Mouse (Mus musculus) embryo, embryonic 11 days (tissue): ENCODE data around the gene Olfr967.
"Not testable (repeated sequence)": the region's sequence is repeated elsewhere in the genome, so short reads cannot be mapped to it uniquely, and the experiment has no call there.

Experiments
- DNase-seq: peaks from one replicate; pipeline ENCODE4 v3.0.0-alpha.2; 2015

The Olfr967 gene

GRCm38 (mm10) chr9:39745949-39746348, at the start of gene Olfr967:
Olfr967 (plus strand) TSS chr9:39746249.
- no peak for DNase-seq

GRCm38 (mm10) chr9:39701123-39701522, 44.9 kb upstream of the Olfr967 start:
- DNase-seq = not testable (repeated sequence)

- DNase-seq = no peak
Measured at GRCm38 (mm10) chr9:39707017-39707416, 39.0 kb upstream of the Olfr967 start, which contains the start of gene Olfr149. Olfr149 (minus strand) TSS chr9:39707117.

GRCm38 (mm10) chr9:39708958-39709357, 37.1 kb upstream of the Olfr967 start:
- no peak for DNase-seq

- no peak for DNase-seq
Measured at GRCm38 (mm10) chr9:39711053-39711452, 35.0 kb upstream of the Olfr967 start, which contains the start of gene Olfr965. Olfr965 (plus strand) TSS chr9:39711353.

GRCm38 (mm10) chr9:39730678-39731077, 15.4 kb upstream of the Olfr967 start, which contains the start of gene Olfr150:
Olfr150 (plus strand) TSS chr9:39730978.
- no peak for DNase-seq

- no peak for DNase-seq
Measured at GRCm38 (mm10) chr9:39740741-39741140, 5.3 kb upstream of the Olfr967 start.

- DNase-seq = no peak
Measured at GRCm38 (mm10) chr9:39746428-39746827, 379 bp downstream of the Olfr967 start.

- no peak for DNase-seq
Measured at GRCm38 (mm10) chr9:39783153-39783552, 37.1 kb downstream of the Olfr967 start, which contains the start of gene Olfr968. Olfr968 (minus strand) TSS chr9:39783253.

GRCm38 (mm10) chr9:39790558-39790957, 44.5 kb downstream of the Olfr967 start, which contains the start of gene Olfr969:
Olfr969 (plus strand) TSS chr9:39790945.
- DNase-seq = no peak
